Mouse (Mus musculus): ENCODE measurements at regions not wholly inside any gene's neighbourhood (a gene's known extent, or its start where the extent isn't known, plus 50 kb on each side); places are given as distances from the start of the nearest gene placed in this dataset.

DNA sequence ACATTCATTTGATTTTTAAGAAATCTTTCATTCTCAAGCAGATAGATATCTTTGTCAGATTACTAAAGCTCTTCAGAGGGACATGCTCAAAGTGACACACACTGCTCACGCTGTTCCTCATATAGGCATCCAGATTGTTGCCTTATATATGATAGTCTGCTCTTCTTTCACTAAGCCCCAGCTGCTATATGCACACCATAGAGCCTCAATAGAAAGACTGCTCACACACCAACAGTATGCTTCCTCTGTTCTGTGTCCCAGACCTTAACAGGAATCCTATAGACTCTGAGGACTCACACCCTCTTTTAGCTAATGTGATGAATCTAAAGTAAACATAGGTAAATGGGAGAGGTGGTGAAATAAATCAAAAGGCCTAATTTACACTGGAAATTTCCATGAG lies 561.8 kb downstream of the Smarca1 start:
- DNase-seq (ENCODE audit: low spot score) (no peak), ATAC-seq (ENCODE audit: low FRiP score, low read depth) (no peak)
- no peaks in the 10 kb centered on the region for H3K36me3 ChIP-seq (ENCODE audit: control insufficient read depth, insufficient read depth, low read length)
- H3K4me1 ChIP-seq (ENCODE audit: control insufficient read depth, insufficient read depth, low read length) = no peaks in the 10 kb centered on the region
- no peak overlapping the region for H3K4me3 ChIP-seq (replicated peaks; ENCODE audit: low read length)
- no peak for TF ChIP-seq POLR2A (IDR thresholded peaks at IDR 0.05; ENCODE audit: borderline replicate concordance, extremely low read depth, insufficient read depth, insufficient read length)
- WGBS = 74% methylated on average over 1 of the region's 1 CpGs
- H3K4me2 ChIP-seq (replicated peaks; ENCODE audit: low read depth, low read length, severe bottlenecking) = no peak overlapping the region
- H3K9me3 ChIP-seq (ENCODE audit: control insufficient read depth, low read length) = no peaks in the 10 kb centered on the region
- H3K9ac ChIP-seq (ENCODE audit: low read depth, low read length, severe bottlenecking) = no peak overlapping the region
- no peak overlapping the region for H3K27ac ChIP-seq (replicated peaks; ENCODE audit: low read depth, low read length)
- H3K27me3 ChIP-seq (ENCODE audit: control insufficient read depth, insufficient read depth, low read length) = no peaks in the 10 kb centered on the region

DNA sequence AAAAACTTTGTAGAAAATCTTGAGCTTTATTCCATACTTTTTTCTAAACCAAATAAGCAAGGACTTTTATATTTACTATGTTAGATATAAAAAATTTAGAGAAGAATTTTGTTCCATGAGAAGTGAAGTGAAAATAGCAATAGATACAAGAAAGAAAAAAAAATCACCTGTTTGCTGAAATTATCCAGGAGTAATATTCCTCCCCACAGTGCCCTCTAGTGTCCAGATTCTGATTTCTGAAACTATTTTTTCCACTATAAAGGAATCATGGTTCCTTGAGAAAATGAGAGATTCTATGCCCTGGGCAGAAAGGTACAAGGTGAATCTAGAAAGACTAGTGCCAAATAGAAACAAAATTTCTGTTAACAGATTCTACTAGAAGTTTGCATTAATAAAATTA lies 564.0 kb downstream of the Smarca1 start:
- Histone ChIP-seq H3K36me3 (ENCODE audit: control insufficient read depth, insufficient read depth, low read length) (no peaks in the 10 kb centered on the region), H3K27me3 (ENCODE audit: control insufficient read depth, insufficient read depth, low read length) (no peaks in the 10 kb centered on the region), H3K27ac (replicated peaks; ENCODE audit: low read depth, low read length) (no peak overlapping the region), H3K4me3 (replicated peaks; ENCODE audit: low read length) (no peak overlapping the region), H3K9ac (ENCODE audit: low read depth, low read length, severe bottlenecking) (no peak overlapping the region), H3K4me1 (ENCODE audit: control insufficient read depth, insufficient read depth, low read length) (no peaks in the 10 kb centered on the region), H3K9me3 (ENCODE audit: control insufficient read depth, low read length) (no peaks in the 10 kb centered on the region), H3K4me2 (replicated peaks; ENCODE audit: low read depth, low read length, severe bottlenecking) (no peak overlapping the region)
- DNase-seq (ENCODE audit: low spot score) = peak; percentile 32
- ATAC-seq (ENCODE audit: low FRiP score, low read depth) = no peak
- TF ChIP-seq POLR2A (IDR thresholded peaks at IDR 0.05; ENCODE audit: borderline replicate concordance, extremely low read depth, insufficient read depth, insufficient read length) = no peak

- no peaks in the 10 kb centered on the region for H3K4me1 ChIP-seq (ENCODE audit: control insufficient read depth, insufficient read depth, low read length)
- H3K9me3 ChIP-seq (ENCODE audit: control insufficient read depth, low read length) = no peaks in the 10 kb centered on the region
- WGBS = 79% methylated on average over 3 of the region's 3 CpGs
- H3K27me3 ChIP-seq (ENCODE audit: control insufficient read depth, insufficient read depth, low read length) = no peaks in the 10 kb centered on the region
- ATAC-seq (ENCODE audit: low FRiP score, low read depth) (no peak), DNase-seq (ENCODE audit: low spot score) (no peak)
- no peak overlapping the region for H3K4me2 ChIP-seq (replicated peaks; ENCODE audit: low read depth, low read length, severe bottlenecking)
- H3K36me3 ChIP-seq (ENCODE audit: control insufficient read depth, insufficient read depth, low read length) = no peaks in the 10 kb centered on the region
- no peak overlapping the region for H3K9ac ChIP-seq (ENCODE audit: low read depth, low read length, severe bottlenecking)
- H3K4me3 ChIP-seq (replicated peaks; ENCODE audit: low read length) = no peak overlapping the region
- no peak overlapping the region for H3K27ac ChIP-seq (replicated peaks; ENCODE audit: low read depth, low read length)
- TF ChIP-seq POLR2A (IDR thresholded peaks at IDR 0.05; ENCODE audit: borderline replicate concordance, extremely low read depth, insufficient read depth, insufficient read length) = no peak
Observed at GRCm38 (mm10) chrX:47315810-47316209, 577.0 kb downstream of the Smarca1 start.

- WGBS = 65% methylated on average over 2 of the region's 2 CpGs
- H3K9me3 ChIP-seq (ENCODE audit: control insufficient read depth, low read length) = no peaks in the 10 kb centered on the region
- no peak overlapping the region for H3K4me3 ChIP-seq (replicated peaks; ENCODE audit: low read length)
- H3K9ac ChIP-seq (ENCODE audit: low read depth, low read length, severe bottlenecking) = no peak overlapping the region
- ATAC-seq (ENCODE audit: low FRiP score, low read depth) (no peak), DNase-seq (ENCODE audit: low spot score) (peak; percentile 26)
- no peak overlapping the region for H3K27ac ChIP-seq (replicated peaks; ENCODE audit: low read depth, low read length)
- H3K27me3 ChIP-seq (ENCODE audit: control insufficient read depth, insufficient read depth, low read length) = no peaks in the 10 kb centered on the region
- H3K4me2 ChIP-seq (replicated peaks; ENCODE audit: low read depth, low read length, severe bottlenecking) = no peak overlapping the region
- no peaks in the 10 kb centered on the region for H3K36me3 ChIP-seq (ENCODE audit: control insufficient read depth, insufficient read depth, low read length)
- H3K4me1 ChIP-seq (ENCODE audit: control insufficient read depth, insufficient read depth, low read length) = no peaks in the 10 kb centered on the region
- TF ChIP-seq POLR2A (IDR thresholded peaks at IDR 0.05; ENCODE audit: borderline replicate concordance, extremely low read depth, insufficient read depth, insufficient read length) = no peak
Observed at GRCm38 (mm10) chrX:47307140-47307539, 585.6 kb downstream of the Smarca1 start.

GRCm38 (mm10) chrX:47303547-47303946 lies 589.2 kb downstream of the Smarca1 start:
- Histone ChIP-seq H3K9ac (ENCODE audit: low read depth, low read length, severe bottlenecking) (no peak overlapping the region), H3K4me1 (ENCODE audit: control insufficient read depth, insufficient read depth, low read length) (no peaks in the 10 kb centered on the region), H3K36me3 (ENCODE audit: control insufficient read depth, insufficient read depth, low read length) (no peaks in the 10 kb centered on the region), H3K27ac (replicated peaks; ENCODE audit: low read depth, low read length) (no peak overlapping the region), H3K9me3 (ENCODE audit: control insufficient read depth, low read length) (no peaks in the 10 kb centered on the region), H3K4me2 (replicated peaks; ENCODE audit: low read depth, low read length, severe bottlenecking) (no peak overlapping the region), H3K27me3 (ENCODE audit: control insufficient read depth, insufficient read depth, low read length) (no peaks in the 10 kb centered on the region), H3K4me3 (replicated peaks; ENCODE audit: low read length) (no peak overlapping the region)
- DNase-seq (ENCODE audit: low spot score) (no peak), ATAC-seq (ENCODE audit: low FRiP score, low read depth) (no peak)
- WGBS = 25% methylated on average over 2 of the region's 2 CpGs
- no peak for TF ChIP-seq POLR2A (IDR thresholded peaks at IDR 0.05; ENCODE audit: borderline replicate concordance, extremely low read depth, insufficient read depth, insufficient read length)

- Histone ChIP-seq H3K27ac (replicated peaks; ENCODE audit: low read depth, low read length) (no peak overlapping the region), H3K4me3 (replicated peaks; ENCODE audit: low read length) (no peak overlapping the region), H3K27me3 (ENCODE audit: control insufficient read depth, insufficient read depth, low read length) (no peaks in the 10 kb centered on the region), H3K9ac (ENCODE audit: low read depth, low read length, severe bottlenecking) (no peak overlapping the region), H3K36me3 (ENCODE audit: control insufficient read depth, insufficient read depth, low read length) (no peaks in the 10 kb centered on the region), H3K4me2 (replicated peaks; ENCODE audit: low read depth, low read length, severe bottlenecking) (no peak overlapping the region), H3K4me1 (ENCODE audit: control insufficient read depth, insufficient read depth, low read length) (no peaks in the 10 kb centered on the region), H3K9me3 (ENCODE audit: control insufficient read depth, low read length) (no peaks in the 10 kb centered on the region)
- DNase-seq (ENCODE audit: low spot score) = peak; percentile 12
- no peak for ATAC-seq (ENCODE audit: low FRiP score, low read depth)
- TF ChIP-seq POLR2A (IDR thresholded peaks at IDR 0.05; ENCODE audit: borderline replicate concordance, extremely low read depth, insufficient read depth, insufficient read length) = no peak
Observed at GRCm38 (mm10) chrX:47292548-47293147, 600.1 kb downstream of the Smarca1 start.

Measured in limb, embryonic 14.5 days (tissue).